Mouse (Mus musculus): ENCODE data around the gene Gm37240.

GRCm38 (mm10) chr3:84450651-84451050, 1436.7 kb downstream of the Gm37240 start:
- TF ChIP-seq CTCF (IDR thresholded peaks at IDR 0.05; ENCODE audit: borderline replicate concordance, extremely low read depth, insufficient read depth, insufficient read length) (no peak), POLR2A (IDR thresholded peaks at IDR 0.05; ENCODE audit: borderline replicate concordance, extremely low read depth, insufficient read depth, insufficient read length, poor library complexity, severe bottlenecking) (no peak)
